ENCODE assay signal across 7 mouse cellular contexts in genomic region chr13:27945062-27945461, GRCm38 (mm10).
DNase-seq lines count a peak whose midpoint lies in the region; ATAC-seq and TF ChIP-seq lines count a peak whose summit lies in the region.

No protein-coding gene starts in this region.

- CTCF ChIA-PET in Patski (lab: Charles Lee) = no interaction called here

- intact Hi-C loops in left cerebral cortex, postnatal 25 days (cut with DNase I) = no loop called here

- no peaks in the 10 kb centered on the region for H3K27me3 ChIP-seq in neural tube, embryonic 15.5 days (replicated peaks)
- H3K27me3 ChIP-seq in Patski = no peaks in the 10 kb centered on the region

- in situ Hi-C loops in Patski (cut with MboI; ENCODE audit: low pct_unique_long_range_greater_than_20kb) = no loop called here

- 59% methylated on average over 3 of the region's 3 CpGs for WGBS in neural tube, embryonic 15.5 days

- H3K9me3 ChIP-seq in neural tube, embryonic 15.5 days (replicated peaks) = no peaks in the 10 kb centered on the region

- no peak overlapping the region for H3K4me3 ChIP-seq in neural tube, embryonic 15.5 days (replicated peaks)

- POLR2A ChIA-PET in Patski (lab: Charles Lee) = no interaction called here

- no peaks in the 10 kb centered on the region for H3K4me1 ChIP-seq in neural tube, embryonic 15.5 days

- no peak overlapping the region for H3K27ac ChIP-seq in neural tube, embryonic 15.5 days (replicated peaks)

- H3K36me3 ChIP-seq in neural tube, embryonic 15.5 days = no peaks in the 10 kb centered on the region

- H3K9ac ChIP-seq in neural tube, embryonic 15.5 days (replicated peaks) = no peak overlapping the region

- H3K4me2 ChIP-seq in neural tube, embryonic 15.5 days = no peak overlapping the region

- TF ChIP-seq CTCF in Patski (IDR thresholded peaks at IDR 0.05) = peak; percentile 50

- DNase-seq in neural tube, embryonic 10.5 days (ENCODE audit: extremely low spot score, low spot score) = peak; percentile 26
- no peak for DNase-seq in Patski (ENCODE audit: low read depth, low spot score)
- peak; percentile 6 for DNase-seq in cerebellum, adult 9-11 months
- peak; percentile 58 for DNase-seq in heart, postnatal 4 days
- peak; percentile 16 to 55 for DNase-seq in left cerebral cortex, postnatal 25 days (ENCODE audit: low spot score in 2 of 2)
- peak; percentile 3 for DNase-seq in right cerebral cortex, postnatal 25 days

- ATAC-seq in neural tube, embryonic 15.5 days (ENCODE audit: low FRiP score) = no peak
- no peak for ATAC-seq in Patski
